Mouse (Mus musculus) cerebellum, adult 2 months (tissue): ENCODE results near the gene Lsamp.

Source experiments
- CTCF ChIP-seq: fragments of 200-500 bp; IDR thresholded peaks from 2 replicates; pipeline ENCODE4 v1.5.1; 2011; ENCODE audit warnings: low read depth, mild to moderate bottlenecking, control low read depth, low read length, moderate library complexity, borderline replicate concordance; ENCODE audit not compliant: insufficient read depth
- POLR2A ChIP-seq: fragments of 200-500 bp; IDR thresholded peaks from 2 replicates; pipeline ENCODE4 v1.6.1; 2011; ENCODE audit warnings: low read length, control low read depth, borderline replicate concordance; ENCODE audit not compliant: insufficient read depth

DNA sequence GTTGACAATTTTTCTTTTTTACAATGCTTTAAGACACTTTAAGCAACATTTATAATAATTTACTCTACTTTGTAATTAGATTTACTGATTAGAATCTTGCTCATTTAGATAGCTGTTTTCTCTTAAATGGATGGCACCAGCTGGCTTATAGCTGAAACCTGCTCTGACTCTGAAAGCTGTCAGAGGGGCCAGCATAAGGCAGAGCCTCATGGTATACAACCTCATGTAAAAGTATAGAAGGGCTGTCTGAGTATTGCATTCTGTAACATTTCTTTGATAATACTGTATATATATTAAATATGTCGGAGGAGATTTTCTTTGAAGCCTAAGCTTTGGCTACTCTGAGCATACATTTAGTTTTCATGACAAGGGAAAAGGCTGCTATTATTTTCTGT, 1953.4 kb downstream of the Lsamp start:
- TF ChIP-seq CTCF (no peak), POLR2A (no peak)
